Mouse (Mus musculus): ENCODE results near the gene Acbd4.

- TF ChIP-seq CTCF (IDR thresholded peaks at IDR 0.05; ENCODE audit: low read depth) (peak; percentile 84), EP300 (IDR thresholded peaks at IDR 0.05; ENCODE audit: low read depth) (no peak)
These were observed 46.7 kb upstream of the Acbd4 start for GRCm38 (mm10) chr11:103054798-103055197.

All from heart, postnatal 0 days (tissue).